Comparison of ENCODE assay signal across 23 mouse cellular contexts in genomic region chr7:27427387-27427786, GRCm38 (mm10). TPM values are rescaled to one million over a fixed set of nuclear protein-coding genes. Genes with fewer than 3 reads are reported as not detected.
DNase-seq lines count a peak whose midpoint lies in the region; ATAC-seq and TF ChIP-seq lines count a peak whose summit lies in the region.
"Had no signal": no experiment of that assay in that cellular context is flagged by ENCODE, and none has a peak within 500 bp of the region (broad histone marks: within the 10 kb centered on the region; RNA-seq: fewer than 3 reads in every experiment).

No protein-coding gene starts in this region.

- no peak overlapping the region for H3K4me2 ChIP-seq in hindbrain, postnatal 0 days (ENCODE audit: low read depth, low read length)
- no peak overlapping the region for H3K4me2 ChIP-seq in hindbrain, embryonic 11.5 days (replicated peaks; ENCODE audit: low read depth, low read length)
- H3K4me2 ChIP-seq in midbrain, postnatal 0 days (ENCODE audit: low read depth, low read length, poor library complexity, severe bottlenecking): no peak overlapping the region
- no peak overlapping the region for H3K4me2 ChIP-seq in midbrain, embryonic 15.5 days
- H3K4me2 ChIP-seq: embryonic facial prominence, embryonic 12.5 days; forebrain, embryonic 13.5 days; forebrain, embryonic 15.5 days had no signal

- DNase-seq in cerebellum, postnatal 10 days: peak; percentile 93 to 95
- no peak for DNase-seq in cerebellum, adult 11 months
- DNase-seq in cerebellum, postnatal 25 days: peak; percentile 49 to 62
- no peak for DNase-seq in cerebellum, adult 9-11 months
- DNase-seq in hindbrain, postnatal 0 days (ENCODE audit: low spot score): peak; percentile 46
- no peak for DNase-seq in hindbrain, embryonic 11.5 days (ENCODE audit: low spot score)
- DNase-seq in midbrain, postnatal 0 days (ENCODE audit: low spot score): peak; percentile 53
- DNase-seq: adrenal gland, adult 8-10 months; adrenal gland, postnatal 14 days; adrenal gland, postnatal 36 days; B cell, adult 2 months; cerebellum, adult 11-12 months; cerebellum, adult 9-10 months; forebrain, postnatal 0 days had no signal

- H3K27me3 ChIP-seq in hindbrain, postnatal 0 days (ENCODE audit: insufficient read depth, low read length): no peaks in the 10 kb centered on the region
- H3K27me3 ChIP-seq in hindbrain, embryonic 11.5 days (ENCODE audit: control insufficient read depth, insufficient read depth, low read length): no peaks in the 10 kb centered on the region
- no peaks in the 10 kb centered on the region for H3K27me3 ChIP-seq in midbrain, postnatal 0 days (ENCODE audit: insufficient read depth, low read length)
- no peaks in the 10 kb centered on the region for H3K27me3 ChIP-seq in midbrain, embryonic 15.5 days (replicated peaks)
- H3K27me3 ChIP-seq: embryonic facial prominence, embryonic 12.5 days; forebrain, embryonic 15.5 days had no signal

- H3K36me3 ChIP-seq in hindbrain, postnatal 0 days (ENCODE audit: insufficient read depth, low read length): peaks cover 5% of the 10 kb centered on the region; the same call in 1 of the 2 replicates
- no peaks in the 10 kb centered on the region for H3K36me3 ChIP-seq in hindbrain, embryonic 11.5 days (ENCODE audit: control insufficient read depth, insufficient read depth, low read length)
- H3K36me3 ChIP-seq in midbrain, postnatal 0 days (ENCODE audit: insufficient read depth, low read length): peaks cover 42% of the 10 kb centered on the region
- peaks cover 32% of the 10 kb centered on the region for H3K36me3 ChIP-seq in midbrain, embryonic 15.5 days (replicated peaks)
- H3K36me3 ChIP-seq: embryonic facial prominence, embryonic 10.5 days; embryonic facial prominence, embryonic 12.5 days; G1E had no signal

- H3K4me1 ChIP-seq in hindbrain, postnatal 0 days (ENCODE audit: insufficient read depth, low read length): no peaks in the 10 kb centered on the region
- no peaks in the 10 kb centered on the region for H3K4me1 ChIP-seq in hindbrain, embryonic 11.5 days (replicated peaks; ENCODE audit: control insufficient read depth, insufficient read depth, low read length)
- no peaks in the 10 kb centered on the region for H3K4me1 ChIP-seq in midbrain, postnatal 0 days (ENCODE audit: insufficient read depth, low read length)
- H3K4me1 ChIP-seq in midbrain, embryonic 15.5 days: no peaks in the 10 kb centered on the region
- H3K4me1 ChIP-seq: embryonic facial prominence, embryonic 10.5 days; forebrain, embryonic 13.5 days; forebrain, embryonic 15.5 days had no signal

- peak overlapping the region; percentile 17; the same call in 1 of the 2 replicates for H3K27ac ChIP-seq in hindbrain, postnatal 0 days
- no peak overlapping the region for H3K27ac ChIP-seq in hindbrain, embryonic 11.5 days (ENCODE audit: low read depth, low read length)
- H3K27ac ChIP-seq in midbrain, postnatal 0 days (ENCODE audit: low read depth, low read length): no peak overlapping the region
- H3K27ac ChIP-seq in midbrain, embryonic 15.5 days: no peak overlapping the region
- H3K27ac ChIP-seq: embryonic facial prominence, embryonic 10.5 days; embryonic facial prominence, embryonic 12.5 days; forebrain, embryonic 13.5 days; forebrain, embryonic 15.5 days had no signal

- no peak for TF ChIP-seq CTCF in hindbrain, postnatal 0 days (IDR thresholded peaks at IDR 0.05; ENCODE audit: low read depth)
- no peak for TF ChIP-seq CTCF in midbrain, postnatal 0 days (IDR thresholded peaks at IDR 0.05)

- H3K9ac ChIP-seq in hindbrain, postnatal 0 days (replicated peaks; ENCODE audit: low read length): no peak overlapping the region
- H3K9ac ChIP-seq in hindbrain, embryonic 11.5 days (ENCODE audit: low read depth, low read length): no peak overlapping the region
- no peak overlapping the region for H3K9ac ChIP-seq in midbrain, postnatal 0 days (replicated peaks; ENCODE audit: low read length, poor library complexity, severe bottlenecking)
- H3K9ac ChIP-seq in midbrain, embryonic 15.5 days: no peak overlapping the region
- H3K9ac ChIP-seq: embryonic facial prominence, embryonic 12.5 days; forebrain, embryonic 13.5 days; forebrain, embryonic 15.5 days; forebrain, postnatal 0 days had no signal

- WGBS in hindbrain, postnatal 0 days: 58% methylated on average over 1 of the region's 1 CpGs
- 95% methylated on average over 1 of the region's 1 CpGs for WGBS in hindbrain, embryonic 11.5 days
- 100% methylated on average over 1 of the region's 1 CpGs for WGBS in midbrain, postnatal 0 days
- 56% methylated on average over 1 of the region's 1 CpGs for WGBS in midbrain, embryonic 15.5 days

- ATAC-seq in hindbrain, postnatal 0 days: peak; percentile 58
- ATAC-seq in hindbrain, embryonic 11.5 days (ENCODE audit: low FRiP score): no peak
- no peak for ATAC-seq in midbrain, postnatal 0 days (ENCODE audit: low FRiP score)
- ATAC-seq in midbrain, embryonic 15.5 days (replicated peaks): no peak
- ATAC-seq: activated CD4-positive, CD25-positive, alpha-beta regulatory T cell, adult 4 months; CD4-positive, CD25-positive, alpha-beta regulatory T cell, adult 4 months; forebrain, embryonic 13.5 days; forebrain, embryonic 15.5 days; forebrain, postnatal 0 days; Patski had no signal

- no peak overlapping the region for H3K4me3 ChIP-seq in hindbrain, postnatal 0 days (ENCODE audit: low read length)
- H3K4me3 ChIP-seq in hindbrain, embryonic 11.5 days (ENCODE audit: low read depth, low read length): no peak overlapping the region
- H3K4me3 ChIP-seq in midbrain, postnatal 0 days (ENCODE audit: low read depth, low read length): no peak overlapping the region
- H3K4me3 ChIP-seq in midbrain, embryonic 15.5 days: no peak overlapping the region
- H3K4me3 ChIP-seq: embryonic facial prominence, embryonic 10.5 days; embryonic facial prominence, embryonic 12.5 days; forebrain, embryonic 13.5 days; forebrain, embryonic 15.5 days had no signal

- no peaks in the 10 kb centered on the region for H3K9me3 ChIP-seq in hindbrain, postnatal 0 days (ENCODE audit: low read length)
- H3K9me3 ChIP-seq in hindbrain, embryonic 11.5 days (ENCODE audit: control insufficient read depth, low read length): no peaks in the 10 kb centered on the region
- H3K9me3 ChIP-seq in midbrain, postnatal 0 days (ENCODE audit: low read length): 0 out of 2 replicates have a peak, but pooled peaks cover 2% of the 10 kb centered on the region
- no peaks in the 10 kb centered on the region for H3K9me3 ChIP-seq in midbrain, embryonic 15.5 days

RNA-seq across cellular contexts. Expression of gene Sptbn4, which starts 20.1 kb away (rescaled TPM):
- 24.1 and 24.8 TPM in 2 replicates for total RNA-seq in hindbrain, postnatal 0 days (2014; rRNA removed)
- polyA plus RNA-seq in hindbrain, postnatal 0 days (2015; fragmentation: Nextera tagmentation; extraction: Ambion mirVana): 2.8 and 3.4 TPM in 2 replicates
- polyA plus RNA-seq in hindbrain, embryonic 11.5 days (2014; fragmentation: Nextera tagmentation; extraction: Ambion mirVana): 0.20 and 0.57 TPM in 2 replicates
- total RNA-seq in midbrain, postnatal 0 days (2014; rRNA removed): 27.1 and 36.3 TPM in 2 replicates
- 3.4 and 4.0 TPM in 2 replicates for polyA plus RNA-seq in midbrain, postnatal 0 days (2015; fragmentation: Nextera tagmentation; extraction: Ambion mirVana)
- polyA plus RNA-seq in midbrain, embryonic 15.5 days (2015; fragmentation: Nextera tagmentation; extraction: Ambion mirVana): 4.0 and 4.4 TPM in 2 replicates

RNA-seq across cellular contexts. Expression of gene Blvrb, which starts 20.4 kb away (rescaled TPM):
- 19.7 and 23.9 TPM in 2 replicates for total RNA-seq in hindbrain, postnatal 0 days (2014; rRNA removed)
- polyA plus RNA-seq in hindbrain, postnatal 0 days (2015; fragmentation: Nextera tagmentation; extraction: Ambion mirVana): 23.0 and 23.4 TPM in 2 replicates
- polyA plus RNA-seq in hindbrain, embryonic 11.5 days (2014; fragmentation: Nextera tagmentation; extraction: Ambion mirVana): 34.8 and 35.4 TPM in 2 replicates
- total RNA-seq in midbrain, postnatal 0 days (2014; rRNA removed): 13.7 and 19.5 TPM in 2 replicates
- polyA plus RNA-seq in midbrain, postnatal 0 days (2015; fragmentation: Nextera tagmentation; extraction: Ambion mirVana): 15.9 and 18.3 TPM in 2 replicates
- polyA plus RNA-seq in midbrain, embryonic 15.5 days (2015; fragmentation: Nextera tagmentation; extraction: Ambion mirVana): 17.9 and 19.5 TPM in 2 replicates

RNA-seq across cellular contexts. Expression of gene Sertad3, which starts 46.2 kb away (rescaled TPM):
- total RNA-seq in hindbrain, postnatal 0 days (2014; rRNA removed): 5.0 and 6.3 TPM in 2 replicates
- 7.9 and 8.4 TPM in 2 replicates for polyA plus RNA-seq in hindbrain, postnatal 0 days (2015; fragmentation: Nextera tagmentation; extraction: Ambion mirVana)
- polyA plus RNA-seq in hindbrain, embryonic 11.5 days (2014; fragmentation: Nextera tagmentation; extraction: Ambion mirVana): 20.7 and 22.2 TPM in 2 replicates
- total RNA-seq in midbrain, postnatal 0 days (2014; rRNA removed): 5.0 and 5.7 TPM in 2 replicates
- polyA plus RNA-seq in midbrain, postnatal 0 days (2015; fragmentation: Nextera tagmentation; extraction: Ambion mirVana): 4.0 and 4.3 TPM in 2 replicates
- 7.9 and 9.9 TPM in 2 replicates for polyA plus RNA-seq in midbrain, embryonic 15.5 days (2015; fragmentation: Nextera tagmentation; extraction: Ambion mirVana)

RNA-seq across cellular contexts. Expression of gene Sertad1, which starts 59.3 kb away (rescaled TPM):
- 7.2 and 9.4 TPM in 2 replicates for total RNA-seq in hindbrain, postnatal 0 days (2014; rRNA removed)
- polyA plus RNA-seq in hindbrain, postnatal 0 days (2015; fragmentation: Nextera tagmentation; extraction: Ambion mirVana): 7.7 and 8.8 TPM in 2 replicates
- 18.4 and 21.0 TPM in 2 replicates for polyA plus RNA-seq in hindbrain, embryonic 11.5 days (2014; fragmentation: Nextera tagmentation; extraction: Ambion mirVana)
- total RNA-seq in midbrain, postnatal 0 days (2014; rRNA removed): 9.3 and 10.5 TPM in 2 replicates
- 6.9 and 7.3 TPM in 2 replicates for polyA plus RNA-seq in midbrain, postnatal 0 days (2015; fragmentation: Nextera tagmentation; extraction: Ambion mirVana)
- polyA plus RNA-seq in midbrain, embryonic 15.5 days (2015; fragmentation: Nextera tagmentation; extraction: Ambion mirVana): 8.3 and 9.2 TPM in 2 replicates

Comparison
In these comparisons a context has a peak if more than half of its experiments do, and no peak if none do; other contexts are left out.
1. DNase-seq: peak in cerebellum, postnatal 10 days (2 of 2), cerebellum, postnatal 25 days (2 of 2), hindbrain, postnatal 0 days (single experiment) and midbrain, postnatal 0 days (single experiment); none in cerebellum, adult 11 months (single experiment), cerebellum, adult 9-11 months (single experiment) and hindbrain, embryonic 11.5 days (single experiment).